Mouse (Mus musculus): ENCODE results near the gene Sit1.

Sit1 gene

GRCm38 (mm10) chr4:43483535-43484091 is at the start of gene Sit1:
Gene Sit1, minus strand, starts transcription at chr4:43483734.
- DNase-seq, result no peak

DNA sequence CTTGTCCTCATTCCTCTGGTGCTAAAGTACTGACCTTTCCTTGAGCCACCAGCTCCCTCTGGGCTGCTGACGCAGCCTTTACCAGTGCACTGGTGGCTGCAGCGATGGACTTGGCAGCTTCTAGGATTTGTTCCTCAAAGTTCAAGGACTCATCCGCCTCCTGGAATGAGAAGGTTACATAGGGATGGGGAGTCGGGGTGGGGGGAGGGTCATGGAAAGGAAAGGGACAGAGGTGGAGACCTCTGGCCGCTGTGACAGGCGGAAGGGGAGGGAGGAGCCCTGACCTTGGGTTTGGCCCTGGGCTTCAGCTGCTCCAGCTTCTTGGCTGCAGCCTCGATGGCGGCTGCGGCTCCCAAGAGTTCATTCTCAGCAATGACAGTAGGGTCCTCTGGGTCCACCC is 49.7 kb upstream of the Sit1 start:
- no peak for DNase-seq

DNA sequence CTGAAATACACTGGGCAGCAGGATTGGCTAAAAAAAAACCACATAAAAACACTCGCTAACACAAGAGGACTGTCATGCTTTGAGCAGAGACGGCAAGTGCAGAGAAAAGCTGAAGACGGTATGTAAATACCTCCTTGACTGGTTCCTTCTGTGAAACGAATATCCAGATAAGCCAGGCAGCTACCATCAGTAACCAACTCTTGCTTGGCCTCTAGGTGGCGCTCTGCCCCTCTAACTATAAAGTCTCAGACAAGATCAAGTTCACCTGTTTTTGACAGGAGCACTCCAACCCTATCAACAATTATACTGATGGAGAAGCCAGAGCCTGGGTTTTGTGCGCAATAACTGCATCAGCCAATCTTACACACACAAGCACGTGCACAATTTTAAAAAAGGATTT is 47.0 kb upstream of the Sit1 start:
- DNase-seq, result peak; percentile 78

GRCm38 (mm10) chr4:43530081-43530501 is 46.6 kb upstream of the Sit1 start:
- DNase-seq, result no peak

- no peak for DNase-seq
These were observed 45.0 kb upstream of the Sit1 start for GRCm38 (mm10) chr4:43528487-43528886.

DNA sequence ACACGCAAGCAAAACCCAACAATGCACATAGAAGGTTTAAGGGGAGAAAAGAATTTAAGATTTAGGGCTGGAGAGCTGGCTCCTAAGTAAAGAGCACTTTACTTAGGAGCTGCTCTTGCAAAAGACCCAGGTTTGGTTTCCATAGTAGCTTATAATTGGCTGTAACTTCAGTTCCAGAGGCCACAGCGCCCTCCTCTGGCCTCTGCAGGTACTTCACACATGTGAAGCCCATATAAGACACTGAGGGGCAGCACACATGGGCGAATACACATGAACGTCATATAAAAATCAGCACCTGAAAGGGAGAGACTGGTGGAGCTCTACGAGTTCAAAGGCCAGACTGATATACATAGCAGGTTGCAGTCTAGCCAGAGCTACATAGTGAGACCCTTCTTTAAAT is 44.3 kb upstream of the Sit1 start:
- no peak for DNase-seq

- peak; percentile 88 for DNase-seq
These were observed 36.4 kb upstream of the Sit1 start for GRCm38 (mm10) chr4:43519956-43520355.

DNA sequence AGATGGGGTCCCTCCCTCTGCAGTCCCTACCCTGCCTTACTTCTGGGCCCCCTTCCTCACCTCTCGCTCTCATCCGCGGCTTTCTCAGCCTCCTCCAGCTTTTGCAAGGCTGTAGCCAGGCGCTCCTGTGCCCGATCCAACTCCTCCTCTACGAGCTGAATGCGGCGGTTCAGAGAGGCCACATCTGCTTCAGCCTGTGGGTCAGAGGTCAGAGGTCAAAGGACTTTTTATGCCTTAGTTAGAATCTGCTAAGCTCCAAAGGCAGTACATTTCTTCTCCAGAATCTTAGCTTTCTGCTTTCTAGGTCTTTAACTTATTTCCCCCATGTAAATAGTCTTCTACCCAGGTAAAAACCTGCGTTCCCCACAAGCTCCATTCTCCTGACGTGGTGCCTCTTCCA is 36.0 kb upstream of the Sit1 start:
- no peak for DNase-seq

DNA sequence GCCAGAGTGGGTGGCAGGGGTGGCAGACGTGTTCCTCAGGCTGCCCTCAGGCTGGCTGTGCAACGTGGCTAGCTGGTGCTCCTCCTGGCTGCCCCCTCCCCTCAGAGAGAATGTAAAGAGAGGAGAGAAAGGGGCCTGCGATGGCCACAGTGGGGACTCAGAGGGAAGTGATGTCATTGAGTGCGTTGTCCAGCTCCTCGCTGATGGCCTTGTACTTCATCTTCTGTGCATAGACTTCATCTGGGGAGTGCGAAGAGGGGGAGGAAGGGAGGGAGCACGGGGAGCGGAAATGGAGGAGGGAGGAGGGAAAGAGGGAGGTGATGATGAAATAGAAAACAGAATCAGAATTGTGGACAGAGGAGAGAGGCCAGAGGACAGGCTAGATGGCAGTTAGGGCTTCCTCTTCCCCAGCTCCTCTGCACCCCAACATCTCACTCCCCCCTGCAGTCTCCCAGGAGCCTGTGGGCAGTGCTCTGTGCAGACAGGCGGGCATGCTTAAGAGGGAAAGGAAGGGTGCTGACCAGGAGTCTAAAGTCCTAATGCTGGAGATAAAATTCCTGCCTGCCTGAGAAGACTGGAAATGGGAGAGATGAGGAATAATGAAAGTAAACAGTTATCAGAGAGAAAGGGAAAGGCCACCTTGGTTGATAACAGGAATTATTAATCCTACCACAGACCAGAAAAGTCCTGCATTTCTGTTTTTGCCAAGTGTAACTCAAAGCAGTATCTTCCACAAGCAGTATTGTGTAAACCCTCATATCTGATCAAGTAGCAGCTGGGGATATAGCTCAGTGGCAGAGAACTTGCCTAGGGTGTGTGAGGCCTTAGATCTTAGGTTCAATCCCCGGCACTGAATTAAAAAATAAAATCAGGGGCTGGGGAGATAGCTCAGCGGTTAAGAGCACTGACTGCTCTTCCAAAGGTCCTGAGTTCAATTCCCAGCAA is 32.5 kb upstream of the Sit1 start:
- DNase-seq, result no peak

- no peak for DNase-seq
These were observed 30.3 kb upstream of the Sit1 start for GRCm38 (mm10) chr4:43513791-43514190.

DNA sequence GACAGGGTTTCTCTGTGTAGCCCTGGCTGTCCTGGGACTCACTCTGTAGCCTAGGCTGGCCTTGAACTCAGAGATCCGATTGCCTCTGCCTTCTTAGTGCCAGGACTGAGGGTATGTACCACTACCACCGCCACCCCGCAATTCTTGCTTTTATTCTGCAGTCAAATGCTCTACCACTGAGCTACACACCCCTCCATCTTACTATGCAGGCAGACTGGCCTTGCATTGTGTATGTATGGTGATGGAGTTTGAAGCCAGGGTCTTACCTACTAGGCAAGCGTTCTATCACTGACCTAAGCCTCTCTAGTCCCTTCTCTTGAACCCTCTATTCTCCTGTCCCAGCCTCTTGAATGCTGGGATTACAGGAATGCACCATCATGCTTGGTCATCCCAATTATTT is 29.8 kb upstream of the Sit1 start:
- no peak for DNase-seq

DNA sequence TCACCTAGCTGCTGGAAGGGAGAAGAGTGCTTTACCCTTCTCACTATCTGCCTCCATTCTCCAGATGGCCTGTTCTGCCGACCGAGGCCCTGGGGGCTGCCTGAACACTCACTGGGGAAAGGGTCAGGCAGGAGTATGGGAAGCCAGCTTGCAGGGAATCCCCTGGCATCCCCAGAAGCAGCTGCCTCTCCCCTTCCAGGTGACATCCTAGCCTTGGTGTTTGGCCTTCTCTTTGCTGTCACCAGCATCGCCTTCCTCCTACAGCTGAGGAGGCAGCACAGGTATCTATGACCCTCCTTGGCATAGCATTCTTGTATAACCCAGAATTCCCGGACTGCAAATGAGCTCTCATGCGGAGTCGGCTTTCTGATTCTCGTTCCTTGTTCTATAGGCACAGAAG is 29.1 kb upstream of the Sit1 start:
- no peak for DNase-seq

DNA sequence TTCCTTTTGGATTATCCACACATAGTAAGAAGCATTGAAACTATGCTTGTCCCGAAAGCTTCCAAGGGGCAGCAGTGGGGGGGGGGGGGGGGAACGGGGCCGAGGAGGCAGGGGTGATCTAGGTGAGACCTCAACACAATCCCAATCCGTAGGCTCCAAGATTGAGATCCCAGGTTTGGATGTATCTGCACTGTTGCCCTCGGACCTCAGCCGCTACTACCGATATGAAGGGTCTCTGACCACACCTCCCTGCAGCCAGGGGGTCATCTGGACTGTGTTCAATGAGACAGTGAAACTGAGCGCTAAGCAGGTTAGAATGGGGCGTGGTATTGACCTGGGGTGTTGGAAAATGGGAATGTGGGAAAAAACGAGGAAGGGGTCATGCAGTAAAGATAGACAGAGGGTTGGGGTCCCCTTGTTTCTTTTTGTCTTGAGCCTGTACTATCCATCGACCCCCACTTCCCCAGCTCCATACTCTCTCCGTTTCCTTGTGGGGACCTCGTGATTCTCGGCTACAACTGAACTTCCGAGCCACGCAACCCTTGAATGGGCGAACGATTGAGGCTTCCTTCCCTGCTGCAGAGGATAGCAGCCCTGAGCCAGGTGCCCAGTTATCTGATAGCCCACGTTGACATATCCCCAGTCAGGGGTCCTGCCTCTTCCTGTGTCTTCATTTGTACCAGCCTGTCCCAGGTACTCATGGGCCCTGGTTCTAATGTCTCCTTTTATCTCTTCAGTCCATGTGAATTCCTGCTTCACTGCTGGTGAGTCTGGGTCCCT is 28.3 kb upstream of the Sit1 start:
- no peak for DNase-seq

DNA sequence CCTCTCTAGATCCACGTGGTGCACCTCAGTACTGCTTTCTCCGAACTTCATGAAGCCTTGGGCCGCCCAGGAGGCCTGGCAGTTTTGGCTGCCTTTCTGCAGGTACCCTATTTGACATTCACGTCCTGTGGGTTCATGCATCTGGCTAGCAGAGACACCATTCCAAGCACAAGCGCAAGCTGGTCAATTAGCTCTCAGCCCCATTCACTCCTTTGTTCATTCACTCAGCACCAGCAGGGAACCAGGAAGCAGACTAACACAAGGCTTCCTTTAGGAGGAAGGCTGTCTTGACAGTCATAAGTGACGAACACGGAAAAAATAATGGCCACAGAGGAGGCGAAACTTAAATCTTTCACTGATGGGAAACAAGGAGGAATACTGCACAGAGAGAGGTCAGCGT is 25.6 kb upstream of the Sit1 start:
- no peak for DNase-seq

DNA sequence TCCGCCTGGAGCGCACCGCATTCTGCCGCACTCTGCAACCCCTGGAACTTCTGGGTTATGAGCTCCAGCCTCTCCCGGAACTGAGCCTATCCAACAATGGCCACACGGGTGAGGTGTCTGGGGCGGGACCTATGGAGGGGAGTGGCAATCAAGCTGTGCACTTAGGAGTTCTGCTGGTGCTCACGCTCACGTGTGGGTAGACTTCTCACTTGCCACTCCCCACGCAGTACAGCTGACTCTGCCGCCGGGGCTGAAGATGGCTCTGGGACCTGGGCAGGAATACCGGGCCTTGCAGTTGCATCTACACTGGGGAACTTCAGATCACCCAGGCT is 25.1 kb upstream of the Sit1 start:
- DNase-seq, result no peak

GRCm38 (mm10) chr4:43507938-43508665 is 24.6 kb upstream of the Sit1 start:
- DNase-seq, result no peak

DNA sequence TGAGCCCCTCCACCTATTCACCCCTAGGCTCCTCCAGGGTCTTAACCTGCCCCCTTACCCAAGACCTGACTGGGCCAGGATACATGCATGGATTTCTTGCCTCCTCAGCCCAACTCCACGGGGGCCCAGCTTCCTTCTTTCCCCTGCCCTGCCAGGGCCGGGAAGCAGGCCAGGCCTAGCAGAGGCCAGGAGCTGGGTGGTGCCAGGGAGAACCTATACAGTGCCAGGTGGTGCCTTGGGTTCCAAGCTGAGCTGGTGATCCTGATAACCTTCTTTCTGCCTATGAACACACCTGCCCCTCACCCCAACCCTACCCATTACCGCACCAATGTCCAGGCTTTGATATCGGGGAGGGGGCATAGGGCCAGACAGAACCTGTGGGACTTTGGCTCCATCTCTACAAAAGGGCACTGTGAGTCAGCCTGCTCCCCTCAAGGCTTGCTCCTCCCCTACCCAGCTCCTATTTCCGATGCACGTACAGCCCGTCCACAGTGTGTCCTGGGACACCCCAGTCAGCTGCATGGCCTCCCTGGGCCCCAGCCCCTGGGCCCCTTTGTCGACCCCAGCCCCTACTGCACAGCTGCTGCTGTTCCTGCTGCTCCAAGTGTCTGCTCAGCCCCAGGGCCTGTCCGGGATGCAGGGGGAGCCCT is 23.1 kb upstream of the Sit1 start, which contains the start of gene Car9:
Gene Car9, plus strand, starts transcription at position 431 of the 650 bp plus-strand sequence.
- DNase-seq, result peak; percentile 93

DNA sequence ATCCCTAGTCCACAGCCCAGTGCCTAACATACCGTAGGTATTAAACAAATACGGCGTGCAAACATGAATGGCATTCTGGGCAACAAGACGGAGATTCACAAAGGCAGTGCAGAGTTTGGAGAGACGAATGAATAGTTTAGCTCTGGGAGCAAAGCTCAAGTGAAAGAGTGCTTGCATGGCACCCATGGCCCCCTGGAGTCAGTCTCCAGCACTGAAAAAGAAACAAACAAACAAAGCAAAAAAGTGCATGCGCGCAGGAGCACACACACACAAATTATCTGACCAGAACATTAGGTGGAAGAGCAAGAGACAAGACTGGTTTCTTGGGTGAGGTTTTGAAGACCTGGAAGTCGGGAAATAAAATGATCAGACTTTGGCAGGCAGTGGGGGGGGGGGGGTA is 22.5 kb upstream of the Sit1 start:
- DNase-seq, result no peak

- no peak for DNase-seq
These were observed 20.7 kb upstream of the Sit1 start for GRCm38 (mm10) chr4:43504269-43504668.

GRCm38 (mm10) chr4:43503506-43503905 is 20.0 kb upstream of the Sit1 start:
- no peak for DNase-seq

DNA sequence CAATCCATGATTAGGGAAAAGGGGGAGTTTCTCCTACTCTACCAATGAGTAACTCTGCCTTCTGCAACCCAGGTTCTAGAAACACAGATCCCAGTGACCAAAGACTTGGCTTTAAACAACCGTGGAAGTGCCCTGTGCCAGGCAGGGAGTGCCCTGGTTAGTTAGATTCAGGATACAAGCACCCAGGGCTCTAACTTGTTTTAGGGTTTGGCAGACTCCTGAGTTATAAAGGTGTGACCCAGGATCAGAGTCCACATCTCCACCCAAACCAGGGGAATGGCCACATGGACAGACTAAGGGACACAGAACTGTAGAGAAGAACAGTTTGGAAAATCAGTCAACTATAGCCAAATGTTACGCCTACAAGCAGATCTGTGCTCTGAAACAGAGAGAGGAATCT is 19.5 kb upstream of the Sit1 start:
- DNase-seq, result no peak

Data from cerebellum, adult 9-10 months (tissue).